Mouse (Mus musculus): Measurements from ENCODE around the gene Tmem128. TPM values are rescaled to one million over a fixed set of nuclear protein-coding genes. Genes with fewer than 3 reads are reported as not detected.

Tmem128 gene
- polyA plus RNA-seq, 1 experiment from 2014 or later, result 63.3 TPM

Other genes starting within 250 kb of the Tmem128 start
- 43.9 and 45.8 TPM in 2 replicates for gene Stx18, start 221.4 kb upstream of the Tmem128 start, polyA plus RNA-seq (2014; fragmentation: Nextera tagmentation; extraction: Ambion mirVana)
- gene Nsg1, start 100.3 kb upstream of the Tmem128 start, polyA plus RNA-seq (2014; fragmentation: Nextera tagmentation; extraction: Ambion mirVana), result 32.5 and 35.0 TPM in 2 replicates
- gene Zbtb49, start 39.7 kb upstream of the Tmem128 start, polyA plus RNA-seq (2014; fragmentation: Nextera tagmentation; extraction: Ambion mirVana), result 10.3 and 11.9 TPM in 2 replicates
- 77.7 and 81.6 TPM in 2 replicates for gene Lyar, start 39.7 kb upstream of the Tmem128 start, polyA plus RNA-seq (2014; fragmentation: Nextera tagmentation; extraction: Ambion mirVana)
- gene Otop1, start 15.8 kb downstream of the Tmem128 start, polyA plus RNA-seq (2014; fragmentation: Nextera tagmentation; extraction: Ambion mirVana), result 0.14 and 0.22 TPM in 2 replicates
- not detected in 2 replicates for gene Drd5, start 59.2 kb downstream of the Tmem128 start, polyA plus RNA-seq (2014; fragmentation: Nextera tagmentation; extraction: Ambion mirVana)
- gene Slc2a9, start 243.0 kb downstream of the Tmem128 start, polyA plus RNA-seq (2014; fragmentation: Nextera tagmentation; extraction: Ambion mirVana), result 0.56 and 0.76 TPM in 2 replicates

Data from embryonic facial prominence, embryonic 14.5 days (tissue).